Comparison of ENCODE assay signal across 19 mouse cellular contexts in the genomic region with DNA sequence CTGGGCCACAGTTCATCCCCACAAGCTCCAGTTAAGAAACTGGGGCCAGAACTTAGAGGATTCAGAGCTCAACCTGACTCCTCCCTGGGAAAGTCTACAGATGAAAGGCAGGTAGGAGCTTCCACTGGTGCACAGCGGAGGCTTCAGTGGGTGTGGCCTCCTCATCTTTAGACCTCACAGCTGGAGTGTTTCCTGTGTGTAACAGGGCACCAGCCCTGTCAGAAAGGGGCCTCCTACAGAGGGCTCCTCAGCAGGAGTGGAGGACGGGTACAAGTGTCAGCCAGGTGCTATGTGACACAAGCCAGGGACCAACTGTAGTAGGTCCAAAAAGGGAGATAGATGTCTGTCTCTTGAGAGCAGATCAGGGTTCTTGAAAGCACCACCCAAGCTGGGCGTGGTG. TPM values are rescaled to one million over a fixed set of nuclear protein-coding genes. Genes with fewer than 3 reads are reported as not detected.
A peak's percentile ranks its signal among the peaks of the same experiment; 100 is the strongest.
DNase-seq lines count a peak whose midpoint lies in the region; ATAC-seq and TF ChIP-seq lines count a peak whose summit lies in the region.
"Had no signal": no experiment of that assay in that cellular context is flagged by ENCODE, and none has a peak within 500 bp of the region (broad histone marks: within the 10 kb centered on the region; RNA-seq: fewer than 3 reads in every experiment).

No protein-coding gene starts in this region.

- H3K4me3 ChIP-seq in kidney, embryonic 15.5 days (replicated peaks), result no peak overlapping the region
- H3K4me3 ChIP-seq in embryonic fibroblast, embryonic 13.5 days (ENCODE audit: insufficient read depth, low read length), result no peak overlapping the region
- H3K4me3 ChIP-seq: embryonic facial prominence, embryonic 12.5 days; gastrocnemius, adult 2 months; hindbrain, embryonic 12.5 days; liver, embryonic 15.5 days; midbrain, embryonic 10.5 days; stomach, embryonic 15.5 days had no signal

- no peaks in the 10 kb centered on the region for H3K27me3 ChIP-seq in kidney, embryonic 15.5 days
- H3K27me3 ChIP-seq: CH12.LX; embryonic facial prominence, embryonic 12.5 days; hindbrain, embryonic 12.5 days; liver, embryonic 15.5 days; stomach, embryonic 15.5 days had no signal

- TF ChIP-seq POLR2A in embryonic fibroblast, embryonic 13.5 days (IDR thresholded peaks at IDR 0.05; ENCODE audit: low read depth, low read length), result no peak

- no peak for DNase-seq in kidney, adult 9 months
- peak; percentile 30 for DNase-seq in ES-CJ7 (ENCODE audit: low read depth, low spot score)
- peak; percentile 73 for DNase-seq in thymus, postnatal 25 days
- DNase-seq in spleen, postnatal 14 days (ENCODE audit: low spot score in 2 of 2), result no peak
- no peak for DNase-seq in cerebellum, postnatal 25 days
- DNase-seq: adrenal gland, postnatal 25 days; cerebellum, adult 2 months; gastrocnemius, adult 2 months; kidney, adult 11 months; lung, postnatal 36 days; spleen, adult 18-20 months had no signal

- TF ChIP-seq CTCF in embryonic fibroblast, embryonic 13.5 days (IDR thresholded peaks at IDR 0.05; ENCODE audit: borderline replicate concordance, insufficient read depth, low read length), result no peak

- H3K4me2 ChIP-seq in kidney, embryonic 15.5 days, result no peak overlapping the region
- H3K4me2 ChIP-seq: embryonic facial prominence, embryonic 12.5 days; hindbrain, embryonic 12.5 days; liver, embryonic 15.5 days; stomach, embryonic 15.5 days had no signal

- peaks cover 5% of the 10 kb centered on the region; the same call in 1 of the 2 replicates for H3K4me1 ChIP-seq in kidney, embryonic 15.5 days
- peaks cover 9% of the 10 kb centered on the region; the same call in 1 of the 2 replicates for H3K4me1 ChIP-seq in embryonic fibroblast, embryonic 13.5 days (ENCODE audit: control insufficient read depth, insufficient read depth, low read length)
- H3K4me1 ChIP-seq: embryonic facial prominence, embryonic 12.5 days; hindbrain, embryonic 12.5 days; liver, embryonic 15.5 days; midbrain, embryonic 10.5 days had no signal

- H3K9ac ChIP-seq in kidney, embryonic 15.5 days, result no peak overlapping the region
- H3K9ac ChIP-seq: embryonic facial prominence, embryonic 12.5 days; hindbrain, embryonic 12.5 days; liver, embryonic 15.5 days; stomach, embryonic 15.5 days had no signal

- no peaks in the 10 kb centered on the region for H3K9me3 ChIP-seq in kidney, embryonic 15.5 days (replicated peaks)
- H3K9me3 ChIP-seq: embryonic facial prominence, embryonic 12.5 days; hindbrain, embryonic 12.5 days; liver, embryonic 15.5 days; midbrain, embryonic 10.5 days; stomach, embryonic 15.5 days had no signal

- 62% methylated on average over 3 of the region's 3 CpGs for WGBS in kidney, embryonic 15.5 days

- peak; percentile 58; the same call in 1 of the 2 replicates for ATAC-seq in kidney, embryonic 15.5 days (replicated peaks; ENCODE audit: low FRiP score)

- H3K36me3 ChIP-seq in kidney, embryonic 15.5 days, result no peaks in the 10 kb centered on the region
- H3K36me3 ChIP-seq: embryonic facial prominence, embryonic 12.5 days; hindbrain, embryonic 12.5 days; liver, embryonic 15.5 days; midbrain, embryonic 10.5 days; stomach, embryonic 15.5 days had no signal

- H3K27ac ChIP-seq in kidney, embryonic 15.5 days, result no peak overlapping the region
- H3K27ac ChIP-seq in embryonic fibroblast, embryonic 13.5 days (ENCODE audit: insufficient read depth, low read length), result peak overlapping the region; percentile 38; the same call in 1 of the 2 replicates
- H3K27ac ChIP-seq: embryonic facial prominence, embryonic 12.5 days; gastrocnemius, adult 2 months; hindbrain, embryonic 12.5 days; liver, embryonic 15.5 days; midbrain, embryonic 10.5 days; stomach, embryonic 15.5 days had no signal

RNA-seq across cellular contexts. Expression of a gene that starts 24.2 kb away (rescaled TPM):
- 12.7 and 16.9 TPM in 2 replicates for polyA plus RNA-seq in kidney, embryonic 15.5 days (2015; fragmentation: Nextera tagmentation; extraction: Ambion mirVana)
- polyA plus RNA-seq in embryonic fibroblast, embryonic 13.5 days (2011; ENCODE audit: insufficient read length, low read depth, missing spikeins), result 95.5 and 220 TPM in 2 replicates

Comparison
In these comparisons a context has a peak if more than half of its experiments do, and no peak if none do; other contexts are left out.
1. DNase-seq: peak in ES-CJ7 (single experiment) and thymus, postnatal 25 days (single experiment); none in kidney, adult 9 months (single experiment), spleen, postnatal 14 days (0 of 2) and cerebellum, postnatal 25 days (0 of 2).